Mouse (Mus musculus) kidney, embryonic 16.5 days (tissue): ENCODE data around the gene Trim8. TPM values are rescaled to one million over a fixed set of nuclear protein-coding genes. Genes with fewer than 3 reads are reported as not detected.
A peak's percentile ranks its signal among the peaks of the same experiment; 100 is the strongest.

Experiments used
- ATAC-seq: fragments of 200-750 bp; cut with Nextera tagmentation; 2 replicates; pipeline ENCODE4 v1.8.0; 2017; ENCODE audit warnings: moderate TSS enrichment; ENCODE audit not compliant: low FRiP score, low TSS enrichment
- H3K27ac ChIP-seq: fragments of 300-500 bp; sonication (generic); 2 replicates; pipeline ENCODE4 v1.5.1; 2014; ENCODE audit warnings: low read length
- H3K27me3 ChIP-seq: fragments of 300-500 bp; sonication (generic); 2 replicates; pipeline ENCODE4 v1.6.1; 2014; ENCODE audit warnings: low read length, control low read depth, mixed read lengths; ENCODE audit not compliant: insufficient read depth
- H3K36me3 ChIP-seq: fragments of 300-500 bp; sonication (generic); 2 replicates; pipeline ENCODE4 v1.6.1; 2014; ENCODE audit warnings: low read length, control low read depth, mixed read lengths; ENCODE audit not compliant: insufficient read depth
- H3K4me1 ChIP-seq: fragments of 300-500 bp; sonication (generic); 2 replicates; pipeline ENCODE4 v1.6.1; 2014; ENCODE audit warnings: low read length, control low read depth, mixed read lengths; ENCODE audit not compliant: insufficient read depth
- H3K4me2 ChIP-seq: fragments of 300-500 bp; sonication (generic); replicated peaks from 2 replicates; pipeline ENCODE4 v1.6.1; 2014; ENCODE audit warnings: low read depth, low read length
- H3K4me3 ChIP-seq: fragments of 300-500 bp; sonication (generic); 2 replicates; pipeline ENCODE4 v1.5.1; 2014; ENCODE audit warnings: mild to moderate bottlenecking, low read length
- H3K9ac ChIP-seq: fragments of 300-500 bp; sonication (generic); replicated peaks from 2 replicates; pipeline ENCODE4 v1.6.1; 2014; ENCODE audit warnings: low read length
- H3K9me3 ChIP-seq: fragments of 300-500 bp; sonication (generic); 2 replicates; pipeline ENCODE4 v1.6.1; 2016; ENCODE audit warnings: low read length, control low read depth
- WGBS: fragments of 180-500 bp; shearing (Covaris S2); extraction: QIAGEN DNeasy Blood & Tissue Kit; methylation state at CpG from one replicate; pipeline ENCODE4 v1.1.7; 2014; 5-methylcytosine and 5-hydroxymethylcytosine counted together
- polyA plus RNA-seq: library from polyadenylated mRNA; unstranded; fragments of >200 nt; fragmentation: Nextera tagmentation; extraction: Ambion mirVana; gene quantifications from 2 replicates; pipeline ENCODE4 v1.2.1, GENCODE M21; 2015

Gene Trim8
- polyA plus RNA-seq, 1 experiment from 2014 or later, result 22.2 TPM

GRCm38 (mm10) chr19:46533066-46533465 is 31.6 kb downstream of the Trim8 start:
- Histone ChIP-seq H3K4me1 (peaks cover 72% of the 10 kb centered on the region), H3K9me3 (no peaks in the 10 kb centered on the region), H3K36me3 (no peaks in the 10 kb centered on the region), H3K4me2 (no peak overlapping the region), H3K9ac (0 out of 2 replicates have a peak overlapping the region, but pooled peaks have one; percentile 36), H3K27ac (peak overlapping the region; percentile 94), H3K27me3 (no peaks in the 10 kb centered on the region), H3K4me3 (no peak overlapping the region)
- peak; percentile 24; the same call in 1 of the 2 replicates for ATAC-seq
- 31% methylated on average over 4 of the region's 4 CpGs for WGBS

- Histone ChIP-seq H3K9ac (no peak overlapping the region), H3K27me3 (no peaks in the 10 kb centered on the region), H3K27ac (peak overlapping the region; percentile 94), H3K4me2 (no peak overlapping the region), H3K9me3 (no peaks in the 10 kb centered on the region), H3K4me3 (no peak overlapping the region), H3K4me1 (peaks cover 68% of the 10 kb centered on the region), H3K36me3 (no peaks in the 10 kb centered on the region)
- 34% methylated on average over 5 of the region's 5 CpGs for WGBS
- ATAC-seq, result no peak
Observed at GRCm38 (mm10) chr19:46533525-46533924, 32.0 kb downstream of the Trim8 start.

- no peak overlapping the region for H3K4me2 ChIP-seq
Observed at GRCm38 (mm10) chr19:46534542-46535098, 33.1 kb downstream of the Trim8 start.

GRCm38 (mm10) chr19:46537357-46537756 is 35.9 kb downstream of the Trim8 start:
- ATAC-seq, result no peak
- Histone ChIP-seq H3K4me3 (no peak overlapping the region), H3K4me1 (peaks cover 29% of the 10 kb centered on the region), H3K27ac (no peak overlapping the region), H3K9ac (no peak overlapping the region), H3K36me3 (peaks cover 17% of the 10 kb centered on the region; the same call in 1 of the 2 replicates), H3K27me3 (no peaks in the 10 kb centered on the region), H3K4me2 (no peak overlapping the region), H3K9me3 (no peaks in the 10 kb centered on the region)
- 91% methylated on average over 9 of the region's 9 CpGs for WGBS

More at GRCm38 (mm10) chr19:46534542-46535098, 33.1 kb downstream of the Trim8 start:
- H3K9ac ChIP-seq, result no peak overlapping the region
- no peaks in the 10 kb centered on the region for H3K27me3 ChIP-seq
- no peak overlapping the region; the same call in 1 of the 2 replicates for H3K27ac ChIP-seq
- H3K4me3 ChIP-seq, result no peak overlapping the region
- 29% methylated on average over 6 of the region's 6 CpGs for WGBS
- no peaks in the 10 kb centered on the region for H3K9me3 ChIP-seq
- no peaks in the 10 kb centered on the region for H3K36me3 ChIP-seq
- ATAC-seq, result no peak
- peaks cover 57% of the 10 kb centered on the region for H3K4me1 ChIP-seq

- 90% methylated on average over 6 of the region's 6 CpGs for WGBS
- Histone ChIP-seq H3K27ac (no peak overlapping the region), H3K9ac (no peak overlapping the region), H3K36me3 (peaks cover 25% of the 10 kb centered on the region), H3K9me3 (no peaks in the 10 kb centered on the region), H3K4me2 (no peak overlapping the region), H3K4me1 (peaks cover 21% of the 10 kb centered on the region), H3K27me3 (no peaks in the 10 kb centered on the region), H3K4me3 (no peak overlapping the region)
- ATAC-seq, result no peak
Observed at GRCm38 (mm10) chr19:46538213-46538612, 36.7 kb downstream of the Trim8 start.

GRCm38 (mm10) chr19:46542750-46543149 is 41.2 kb downstream of the Trim8 start:
- H3K36me3 ChIP-seq, result peaks cover 25% of the 10 kb centered on the region
- no peaks in the 10 kb centered on the region for H3K9me3 ChIP-seq
- H3K4me1 ChIP-seq, result no peaks in the 10 kb centered on the region
- H3K4me2 ChIP-seq, result no peak overlapping the region
- no peak overlapping the region for H3K27ac ChIP-seq
- H3K9ac ChIP-seq, result no peak overlapping the region
- ATAC-seq, result no peak
- no peak overlapping the region for H3K4me3 ChIP-seq
- 88% methylated on average over 8 of the region's 8 CpGs for WGBS
- no peaks in the 10 kb centered on the region for H3K27me3 ChIP-seq

GRCm38 (mm10) chr19:46547565-46547964 is 46.1 kb downstream of the Trim8 start:
- Histone ChIP-seq H3K9me3 (no peaks in the 10 kb centered on the region), H3K4me1 (no peaks in the 10 kb centered on the region), H3K9ac (no peak overlapping the region), H3K4me2 (no peak overlapping the region), H3K36me3 (peaks cover 33% of the 10 kb centered on the region), H3K4me3 (no peak overlapping the region), H3K27me3 (no peaks in the 10 kb centered on the region), H3K27ac (peak overlapping the region; percentile 48; the same call in 1 of the 2 replicates)
- WGBS, result 47% methylated on average over 6 of the region's 6 CpGs
- peak; percentile 59; the same call in 1 of the 2 replicates for ATAC-seq

GRCm38 (mm10) chr19:46548110-46548509 is 46.6 kb downstream of the Trim8 start:
- H3K27ac ChIP-seq, result peak overlapping the region; percentile 48; the same call in 1 of the 2 replicates
- no peak overlapping the region for H3K4me2 ChIP-seq
- WGBS, result 82% methylated on average over 10 of the region's 10 CpGs
- H3K9me3 ChIP-seq, result no peaks in the 10 kb centered on the region
- H3K36me3 ChIP-seq, result peaks cover 27% of the 10 kb centered on the region
- no peaks in the 10 kb centered on the region for H3K27me3 ChIP-seq
- no peak for ATAC-seq
- no peak overlapping the region for H3K9ac ChIP-seq
- H3K4me3 ChIP-seq, result no peak overlapping the region
- H3K4me1 ChIP-seq, result no peaks in the 10 kb centered on the region

- 87% methylated on average over 4 of the region's 4 CpGs for WGBS
- peaks cover 26% of the 10 kb centered on the region for H3K36me3 ChIP-seq
- no peak overlapping the region for H3K27ac ChIP-seq
- no peaks in the 10 kb centered on the region for H3K4me1 ChIP-seq
- no peaks in the 10 kb centered on the region for H3K9me3 ChIP-seq
- no peak for ATAC-seq
- no peak overlapping the region for H3K4me2 ChIP-seq
- H3K4me3 ChIP-seq, result no peak overlapping the region
- H3K27me3 ChIP-seq, result no peaks in the 10 kb centered on the region
- H3K9ac ChIP-seq, result no peak overlapping the region
Observed at GRCm38 (mm10) chr19:46550385-46550784, 48.9 kb downstream of the Trim8 start.

- Histone ChIP-seq H3K9me3 (no peaks in the 10 kb centered on the region), H3K27ac (no peak overlapping the region), H3K27me3 (no peaks in the 10 kb centered on the region), H3K4me1 (no peaks in the 10 kb centered on the region), H3K36me3 (peaks cover 27% of the 10 kb centered on the region), H3K9ac (no peak overlapping the region), H3K4me3 (no peak overlapping the region), H3K4me2 (no peak overlapping the region)
- WGBS, result 87% methylated on average over 4 of the region's 4 CpGs
- ATAC-seq, result no peak
Observed at GRCm38 (mm10) chr19:46552496-46552895, 51.0 kb downstream of the Trim8 start.
